Mouse (Mus musculus): ENCODE results near the gene Hirip3. TPM values are rescaled to one million over a fixed set of nuclear protein-coding genes. Genes with fewer than 3 reads are reported as not detected.
A peak's percentile ranks its signal among the peaks of the same experiment; 100 is the strongest.

Gene Hirip3
- polyA plus RNA-seq, 1 experiment from 2014 or later, result 57.0 TPM

DNA sequence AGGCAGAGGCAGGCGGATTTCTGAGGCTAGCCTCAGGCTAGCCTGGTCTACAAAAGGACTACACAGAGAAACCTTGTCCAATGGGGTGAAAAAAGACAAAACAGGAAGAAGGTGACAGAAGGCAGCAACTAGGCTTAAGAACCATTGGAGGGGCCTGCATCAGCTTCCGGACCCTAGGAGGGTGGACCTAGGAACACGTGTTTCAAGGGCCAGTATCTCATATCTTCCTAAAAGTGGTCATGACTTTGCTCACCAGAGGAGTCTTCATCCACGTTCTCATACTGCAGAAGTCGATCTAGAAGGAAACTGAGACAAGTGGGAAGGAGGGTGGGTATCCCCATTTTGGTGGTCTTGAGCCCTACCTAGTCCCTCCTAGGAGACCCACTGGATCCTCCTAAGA, 785 bp upstream of the Hirip3 start:
- H3K27ac ChIP-seq (replicated peaks), result peak overlapping the region; percentile 93

GRCm38 (mm10) chr7:126862147-126862784, 494 bp downstream of the Hirip3 start, which contains the start of gene Ino80e:
Gene Ino80e, minus strand, starts transcription at chr7:126862377.
- H3K36me3 ChIP-seq (replicated peaks), result peaks cover 77% of the 10 kb centered on the region
- DNase-seq (ENCODE audit: low spot score), result peak; percentile 96
- peak within 1 kb of the TSS; percentile 76 for H3K4me3 ChIP-seq
- H3K9me3 ChIP-seq, result no peaks in the 10 kb centered on the region
- WGBS, result under 1% methylated on average over 41 of the region's 41 CpGs
- peak within 1 kb of the TSS; percentile 93 for H3K27ac ChIP-seq (replicated peaks)
- H3K27me3 ChIP-seq (replicated peaks; ENCODE audit: low read depth, poor library complexity, severe bottlenecking), result no peaks in the 10 kb centered on the region
- H3K4me1 ChIP-seq, result peaks cover 41% of the 10 kb centered on the region

More for the DNA sequence above, 785 bp upstream of the Hirip3 start:
- DNase-seq (ENCODE audit: low spot score), result no peak
- peaks cover 77% of the 10 kb centered on the region for H3K36me3 ChIP-seq (replicated peaks)
- WGBS, result 72% methylated on average over 5 of the region's 5 CpGs
- no peaks in the 10 kb centered on the region for H3K9me3 ChIP-seq
- H3K4me3 ChIP-seq, result peak overlapping the region; percentile 76
- peaks cover 39% of the 10 kb centered on the region for H3K4me1 ChIP-seq
- H3K27me3 ChIP-seq (replicated peaks; ENCODE audit: low read depth, poor library complexity, severe bottlenecking), result no peaks in the 10 kb centered on the region

DNA sequence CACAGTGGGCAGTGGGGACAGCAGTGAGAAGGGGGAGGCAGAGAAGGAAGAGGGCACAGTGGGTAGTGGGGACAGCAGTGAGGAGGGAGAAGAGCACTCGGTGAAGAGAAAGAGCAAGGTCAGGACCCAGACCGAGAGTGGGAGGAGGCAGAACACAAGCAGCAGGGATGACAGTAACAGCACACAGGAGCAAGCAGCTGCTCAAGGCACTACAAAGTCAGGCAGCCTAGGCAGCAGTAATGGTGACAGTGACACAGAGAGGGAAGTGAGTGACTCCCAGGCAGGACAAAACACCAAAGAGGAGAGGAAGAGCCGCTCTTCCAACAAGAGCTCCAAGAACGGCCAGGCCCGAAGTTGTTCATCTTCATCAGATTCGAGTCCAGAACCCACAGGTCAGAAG, 2.0 kb downstream of the Hirip3 start:
- peaks cover 77% of the 10 kb centered on the region for H3K36me3 ChIP-seq (replicated peaks)
- WGBS, result 77% methylated on average over 6 of the region's 6 CpGs
- H3K27ac ChIP-seq (replicated peaks), result peak overlapping the region; percentile 93

GRCm38 (mm10) chr7:126867534-126867933, 5.8 kb downstream of the Hirip3 start:
- no peak overlapping the region for H3K27ac ChIP-seq (replicated peaks)
- no peak overlapping the region for H3K4me3 ChIP-seq
- WGBS, result 89% methylated on average over 2 of the region's 2 CpGs
- no peaks in the 10 kb centered on the region for H3K27me3 ChIP-seq (replicated peaks; ENCODE audit: low read depth, poor library complexity, severe bottlenecking)
- peaks cover 27% of the 10 kb centered on the region for H3K4me1 ChIP-seq
- DNase-seq (ENCODE audit: low spot score), result no peak
- H3K36me3 ChIP-seq (replicated peaks), result peaks cover 94% of the 10 kb centered on the region
- no peaks in the 10 kb centered on the region for H3K9me3 ChIP-seq

More for the DNA sequence above, 2.0 kb downstream of the Hirip3 start:
- Histone ChIP-seq H3K4me1 (peaks cover 40% of the 10 kb centered on the region), H3K9me3 (no peaks in the 10 kb centered on the region), H3K27me3 (replicated peaks; ENCODE audit: low read depth, poor library complexity, severe bottlenecking) (no peaks in the 10 kb centered on the region), H3K4me3 (peak overlapping the region; percentile 76)
- DNase-seq (ENCODE audit: low spot score), result no peak

DNA sequence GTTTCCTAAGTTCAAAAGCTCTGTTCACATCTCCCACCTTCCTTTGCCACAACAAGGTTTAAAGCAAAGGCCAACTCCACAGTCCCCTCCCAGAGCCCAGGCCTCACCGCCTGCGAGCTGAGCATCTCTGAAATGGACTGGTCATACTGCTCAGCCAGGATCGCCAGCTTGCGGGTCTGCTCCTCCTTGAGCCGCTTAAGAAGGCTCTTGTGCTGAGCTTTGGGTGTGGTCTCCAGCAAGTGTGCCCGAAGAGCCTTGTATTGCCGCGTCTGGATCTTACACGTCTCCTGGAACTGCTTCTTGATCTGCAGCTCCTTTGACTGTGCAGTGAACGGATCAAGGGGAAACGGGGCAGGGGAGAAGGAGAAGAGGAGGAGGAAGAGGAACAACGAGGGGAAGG, 6.2 kb downstream of the Hirip3 start:
- 87% methylated on average over 12 of the region's 12 CpGs for WGBS
- H3K27ac ChIP-seq (replicated peaks), result no peak overlapping the region
- no peaks in the 10 kb centered on the region for H3K9me3 ChIP-seq
- H3K4me3 ChIP-seq, result no peak overlapping the region
- peaks cover 23% of the 10 kb centered on the region for H3K4me1 ChIP-seq
- no peaks in the 10 kb centered on the region for H3K27me3 ChIP-seq (replicated peaks; ENCODE audit: low read depth, poor library complexity, severe bottlenecking)
- DNase-seq (ENCODE audit: low spot score), result no peak
- H3K36me3 ChIP-seq (replicated peaks), result peaks cover 99% of the 10 kb centered on the region

GRCm38 (mm10) chr7:126869780-126870519, 8.2 kb downstream of the Hirip3 start:
- no peak for DNase-seq (ENCODE audit: low spot score)
- Histone ChIP-seq H3K9me3 (no peaks in the 10 kb centered on the region), H3K27ac (replicated peaks) (no peak overlapping the region), H3K27me3 (replicated peaks; ENCODE audit: low read depth, poor library complexity, severe bottlenecking) (no peaks in the 10 kb centered on the region), H3K4me1 (peaks cover 5% of the 10 kb centered on the region; the same call in 1 of the 2 replicates), H3K4me3 (peak overlapping the region; percentile 13; the same call in 1 of the 2 replicates), H3K36me3 (replicated peaks) (peaks cover 100% of the 10 kb centered on the region)
- 92% methylated on average over 23 of the region's 23 CpGs for WGBS

GRCm38 (mm10) chr7:126870520-126870891, 8.7 kb downstream of the Hirip3 start:
- peaks cover 100% of the 10 kb centered on the region for H3K36me3 ChIP-seq (replicated peaks)
- 98% methylated on average over 2 of the region's 2 CpGs for WGBS

GRCm38 (mm10) chr7:126877239-126877638, 15.5 kb downstream of the Hirip3 start:
- DNase-seq (ENCODE audit: low spot score), result no peak
- H3K27me3 ChIP-seq (replicated peaks; ENCODE audit: low read depth, poor library complexity, severe bottlenecking), result no peaks in the 10 kb centered on the region
- H3K27ac ChIP-seq (replicated peaks), result no peak overlapping the region
- peaks cover 18% of the 10 kb centered on the region for H3K4me1 ChIP-seq
- peaks cover 90% of the 10 kb centered on the region for H3K36me3 ChIP-seq (replicated peaks)
- no peaks in the 10 kb centered on the region for H3K9me3 ChIP-seq
- 98% methylated on average over 1 of the region's 1 CpGs for WGBS
- no peak overlapping the region for H3K4me3 ChIP-seq

More at GRCm38 (mm10) chr7:126870520-126870891, 8.7 kb downstream of the Hirip3 start:
- H3K27ac ChIP-seq (replicated peaks), result no peak overlapping the region
- no peak for DNase-seq (ENCODE audit: low spot score)
- H3K27me3 ChIP-seq (replicated peaks; ENCODE audit: low read depth, poor library complexity, severe bottlenecking), result no peaks in the 10 kb centered on the region
- peaks cover 5% of the 10 kb centered on the region; the same call in 1 of the 2 replicates for H3K4me1 ChIP-seq
- H3K4me3 ChIP-seq, result no peak overlapping the region; the same call in 1 of the 2 replicates
- H3K9me3 ChIP-seq, result no peaks in the 10 kb centered on the region

- Histone ChIP-seq H3K27ac (replicated peaks) (no peak overlapping the region), H3K9me3 (no peaks in the 10 kb centered on the region), H3K4me3 (peak overlapping the region; percentile 90; the same call in 1 of the 2 replicates), H3K4me1 (peaks cover 42% of the 10 kb centered on the region), H3K27me3 (replicated peaks; ENCODE audit: low read depth, poor library complexity, severe bottlenecking) (no peaks in the 10 kb centered on the region), H3K36me3 (replicated peaks) (peaks cover 55% of the 10 kb centered on the region)
- WGBS, result 80% methylated on average over 6 of the region's 6 CpGs
- DNase-seq (ENCODE audit: low spot score), result no peak
These were observed 19.3 kb downstream of the Hirip3 start for GRCm38 (mm10) chr7:126881040-126881439.

- peaks cover 42% of the 10 kb centered on the region for H3K4me1 ChIP-seq
- DNase-seq (ENCODE audit: low spot score), result peak; percentile 51
- H3K4me3 ChIP-seq, result peak overlapping the region; percentile 90
- H3K36me3 ChIP-seq (replicated peaks), result peaks cover 28% of the 10 kb centered on the region
- H3K9me3 ChIP-seq, result no peaks in the 10 kb centered on the region
- WGBS, result 0% methylated on average over 15 of the region's 15 CpGs
- no peaks in the 10 kb centered on the region for H3K27me3 ChIP-seq (replicated peaks; ENCODE audit: low read depth, poor library complexity, severe bottlenecking)
- H3K27ac ChIP-seq (replicated peaks), result peak overlapping the region; percentile 92
These were observed 22.0 kb downstream of the Hirip3 start for GRCm38 (mm10) chr7:126883731-126884181.

DNA sequence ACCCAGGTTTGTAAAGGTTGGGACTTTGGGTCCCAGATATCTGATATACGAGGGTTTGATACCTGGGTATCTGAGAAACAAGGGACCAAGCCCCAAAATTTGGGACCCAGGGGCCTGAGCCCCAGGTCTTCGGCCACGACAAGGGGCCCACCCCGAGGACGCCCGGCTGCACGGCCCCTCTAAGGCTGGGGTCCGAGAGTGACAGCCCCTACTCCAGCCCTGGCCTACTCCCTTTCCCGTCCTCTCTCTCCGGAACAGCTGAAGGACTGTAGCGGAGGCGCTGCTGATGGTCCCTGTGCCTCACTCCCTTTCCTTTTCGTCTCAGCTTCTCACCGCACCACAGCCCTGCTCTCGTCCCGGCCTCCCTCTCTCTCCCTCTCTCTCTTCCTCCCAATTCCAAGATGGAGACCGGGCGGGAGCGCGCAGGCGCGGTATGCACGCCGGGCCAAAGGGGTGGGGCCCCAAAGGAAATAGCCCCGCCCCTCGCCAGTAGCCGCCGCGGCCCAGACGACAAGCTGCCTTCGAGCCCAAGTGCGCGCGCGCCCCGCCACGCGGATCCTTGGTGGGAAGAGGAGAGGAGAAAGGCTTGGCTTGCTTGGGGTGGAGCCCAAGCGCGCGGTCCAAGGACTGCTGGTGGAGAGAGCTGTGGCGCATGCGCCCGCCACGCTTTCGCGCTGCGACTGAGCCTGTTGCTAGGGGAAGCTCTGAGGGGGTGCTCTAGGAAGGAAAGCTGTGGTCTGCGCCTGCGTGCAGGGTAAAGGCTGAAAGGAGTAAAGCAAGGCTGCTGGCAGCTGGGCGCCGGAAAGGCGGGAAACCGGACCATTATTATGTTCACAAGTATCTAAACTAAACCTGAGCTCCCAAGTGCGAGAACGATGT, 22.8 kb downstream of the Hirip3 start, which contains the start of gene Taok2:
Gene Taok2 (minus strand): TSS at position 418 of the 879 bp plus-strand sequence.
- Histone ChIP-seq H3K4me3 (peak within 1 kb of the TSS; percentile 90), H3K4me1 (peaks cover 42% of the 10 kb centered on the region), H3K27me3 (replicated peaks; ENCODE audit: low read depth, poor library complexity, severe bottlenecking) (no peaks in the 10 kb centered on the region), H3K9me3 (no peaks in the 10 kb centered on the region), H3K36me3 (replicated peaks) (peaks cover 20% of the 10 kb centered on the region), H3K27ac (replicated peaks) (peak within 1 kb of the TSS; percentile 92)
- peak; percentile 100 for DNase-seq (ENCODE audit: low spot score)
- WGBS, result under 1% methylated on average over 56 of the region's 56 CpGs

- WGBS, result 89% methylated on average over 5 of the region's 5 CpGs
- Histone ChIP-seq H3K27ac (replicated peaks) (no peak overlapping the region), H3K9me3 (no peaks in the 10 kb centered on the region), H3K4me1 (peaks cover 24% of the 10 kb centered on the region), H3K36me3 (replicated peaks) (peaks cover 19% of the 10 kb centered on the region), H3K27me3 (replicated peaks; ENCODE audit: low read depth, poor library complexity, severe bottlenecking) (no peaks in the 10 kb centered on the region), H3K4me3 (no peak overlapping the region)
- DNase-seq (ENCODE audit: low spot score), result no peak
These were observed 25.5 kb downstream of the Hirip3 start for GRCm38 (mm10) chr7:126887281-126887680.

Data from embryonic facial prominence, embryonic 10.5 days (tissue).